Mouse (Mus musculus) small intestine, adult 2 months (tissue): ENCODE results near the gene Tifa.

Experiments
- CTCF ChIP-seq: fragments of 200-500 bp; IDR thresholded peaks from 2 replicates; pipeline ENCODE4 v1.5.1; 2012; ENCODE audit warnings: low read depth, mild to moderate bottlenecking, control low read depth, inconsistent platforms, low read length, moderate library complexity, mixed read lengths; ENCODE audit not compliant: insufficient replicate concordance, insufficient read length; ENCODE audit errors: extremely low read depth
- POLR2A ChIP-seq: fragments of 200-500 bp; IDR thresholded peaks from 2 replicates; pipeline ENCODE4 v1.6.1; 2012; ENCODE audit warnings: low read depth, mild to moderate bottlenecking, control low read depth, inconsistent platforms, low read length, moderate library complexity

- no peak for TF ChIP-seq POLR2A
- no peak for TF ChIP-seq CTCF
These were observed 2.6 kb upstream of the Tifa start for GRCm38 (mm10) chr3:127787032-127787431.
